Mouse (Mus musculus): ENCODE measurements around the gene Zfp131.

- TF ChIP-seq CTCF (IDR thresholded peaks at IDR 0.05; ENCODE audit: low read depth, low read length) (peak; percentile 35; the same call in 1 of the 2 replicates), POLR2A (IDR thresholded peaks at IDR 0.05; ENCODE audit: extremely low read depth, insufficient read depth, low read length) (no peak)
Measured at GRCm38 (mm10) chr13:119724541-119724940, 66.1 kb downstream of the Zfp131 start.

All from liver, adult 2 months (tissue).